Comparison of ENCODE assay signal across 38 mouse cellular contexts in genomic region chr9:62229985-62230384, GRCm38 (mm10). TPM values are rescaled to one million over a fixed set of nuclear protein-coding genes. Genes with fewer than 3 reads are reported as not detected.
A peak's percentile ranks its signal among the peaks of the same experiment; 100 is the strongest.
DNase-seq lines count a peak whose midpoint lies in the region; ATAC-seq and TF ChIP-seq lines count a peak whose summit lies in the region.
"Had no signal": no experiment of that assay in that cellular context is flagged by ENCODE, and none has a peak within 500 bp of the region (broad histone marks: within the 10 kb centered on the region; RNA-seq: fewer than 3 reads in every experiment).

No protein-coding gene starts in this region.

- H3K4me1 ChIP-seq in midbrain, embryonic 11.5 days (ENCODE audit: control insufficient read depth, insufficient read depth, low read length) = no peaks in the 10 kb centered on the region
- no peaks in the 10 kb centered on the region for H3K4me1 ChIP-seq in midbrain, postnatal 0 days (ENCODE audit: insufficient read depth, low read length)
- H3K4me1 ChIP-seq: midbrain, embryonic 13.5 days had no signal

- no peaks in the 10 kb centered on the region for H3K36me3 ChIP-seq in midbrain, embryonic 11.5 days (ENCODE audit: control insufficient read depth, insufficient read depth, low read length)
- no peaks in the 10 kb centered on the region for H3K36me3 ChIP-seq in midbrain, postnatal 0 days (ENCODE audit: insufficient read depth, low read length)
- H3K36me3 ChIP-seq: limb, embryonic 10.5 days; limb, embryonic 15.5 days; liver, embryonic 13.5 days; midbrain, embryonic 13.5 days had no signal

- TF ChIP-seq CTCF in midbrain, postnatal 0 days (IDR thresholded peaks at IDR 0.05) = no peak

- intact Hi-C loops in left cerebral cortex, postnatal 36 days (cut with DNase I) = loop anchor here (5.0 kb wide), 1 partner anchor 48 kb away; no protein-coding TSS in a partner anchor

- 74% methylated on average over 2 of the region's 2 CpGs for WGBS in midbrain, embryonic 11.5 days
- 79% methylated on average over 2 of the region's 2 CpGs for WGBS in midbrain, postnatal 0 days

- DNase-seq in midbrain, embryonic 11.5 days (ENCODE audit: low spot score, missing footprints) = peak; percentile 14
- no peak for DNase-seq in midbrain, postnatal 0 days (ENCODE audit: low spot score)
- DNase-seq in frontal cortex, postnatal 36 days (ENCODE audit: low spot score in 2 of 2) = peak; percentile 42 to 72
- peak; percentile 57 to 62 for DNase-seq in left cerebral cortex, postnatal 36 days (ENCODE audit: low spot score in 2 of 2)
- DNase-seq in right cerebral cortex, postnatal 25 days = peak; percentile 45
- no peak for DNase-seq in urinary bladder, postnatal 25 days (ENCODE audit: low spot score)
- DNase-seq in cerebellum, adult 18-20 months = no peak
- DNase-seq: adrenal gland, postnatal 25 days; B cell, adult 2 months; cerebellum, adult 2 months; cerebellum, postnatal 25 days; gastrocnemius, postnatal 14 days; heart, postnatal 4 days; kidney, adult 11 months; kidney, postnatal 25 days; liver, embryonic 13.5 days; lung, adult 18-20 months; retina, postnatal 1 day; spleen, adult 18-20 months; thymus, adult 2 months; thymus, postnatal 36 days had no signal

- H3K9ac ChIP-seq in midbrain, embryonic 11.5 days (ENCODE audit: low read length) = no peak overlapping the region
- H3K9ac ChIP-seq in midbrain, postnatal 0 days (replicated peaks; ENCODE audit: low read length, poor library complexity, severe bottlenecking) = no peak overlapping the region
- H3K9ac ChIP-seq: hindbrain, embryonic 14.5 days; limb, embryonic 15.5 days; liver, embryonic 13.5 days; midbrain, embryonic 13.5 days had no signal

- ATAC-seq in midbrain, embryonic 11.5 days (ENCODE audit: low FRiP score) = no peak
- ATAC-seq in midbrain, postnatal 0 days (ENCODE audit: low FRiP score) = no peak
- ATAC-seq: forebrain, embryonic 14.5 days; lung, postnatal 0 days; midbrain, embryonic 13.5 days had no signal

- no peak overlapping the region for H3K4me2 ChIP-seq in midbrain, embryonic 11.5 days
- H3K4me2 ChIP-seq in midbrain, postnatal 0 days (ENCODE audit: low read depth, low read length, poor library complexity, severe bottlenecking) = no peak overlapping the region
- H3K4me2 ChIP-seq: heart, embryonic 11.5 days; hindbrain, embryonic 14.5 days; limb, embryonic 15.5 days; liver, embryonic 13.5 days; midbrain, embryonic 13.5 days had no signal

- no peaks in the 10 kb centered on the region for H3K27me3 ChIP-seq in midbrain, embryonic 11.5 days (ENCODE audit: control insufficient read depth, insufficient read depth, low read length)
- H3K27me3 ChIP-seq in midbrain, postnatal 0 days (ENCODE audit: insufficient read depth, low read length) = no peaks in the 10 kb centered on the region
- H3K27me3 ChIP-seq: limb, embryonic 15.5 days; liver, embryonic 13.5 days; midbrain, embryonic 13.5 days had no signal

- no peaks in the 10 kb centered on the region for H3K9me3 ChIP-seq in midbrain, embryonic 11.5 days (ENCODE audit: control insufficient read depth, low read length)
- H3K9me3 ChIP-seq in midbrain, postnatal 0 days (ENCODE audit: low read length) = no peaks in the 10 kb centered on the region
- H3K9me3 ChIP-seq: limb, embryonic 10.5 days; limb, embryonic 15.5 days; liver, embryonic 13.5 days; midbrain, embryonic 13.5 days had no signal

- H3K4me3 ChIP-seq in midbrain, embryonic 11.5 days (ENCODE audit: low read depth, low read length) = no peak overlapping the region
- no peak overlapping the region for H3K4me3 ChIP-seq in midbrain, postnatal 0 days (ENCODE audit: low read depth, low read length)
- H3K4me3 ChIP-seq: limb, embryonic 10.5 days; limb, embryonic 15.5 days; liver, embryonic 13.5 days; megakaryocyte, embryonic 14.5 days; midbrain, embryonic 13.5 days had no signal

- H3K27ac ChIP-seq in midbrain, embryonic 11.5 days (ENCODE audit: low read depth, low read length) = no peak overlapping the region
- H3K27ac ChIP-seq in midbrain, postnatal 0 days (ENCODE audit: low read depth, low read length) = no peak overlapping the region
- H3K27ac ChIP-seq: hindbrain, embryonic 14.5 days; limb, embryonic 10.5 days; limb, embryonic 15.5 days; liver, embryonic 13.5 days; midbrain, embryonic 13.5 days had no signal

RNA-seq across cellular contexts. Expression of gene Spesp1, which starts 52.0 kb away (rescaled TPM):
- not detected in 2 replicates for polyA plus RNA-seq in midbrain, embryonic 11.5 days (2014; fragmentation: Nextera tagmentation; extraction: Ambion mirVana)
- total RNA-seq in midbrain, postnatal 0 days (2014; rRNA removed) = not detected in 2 replicates
- polyA plus RNA-seq in midbrain, postnatal 0 days (2015; fragmentation: Nextera tagmentation; extraction: Ambion mirVana) = not detected in 2 replicates
- total RNA-seq in left cerebral cortex, postnatal 36 days (2021) = under 1 TPM in 1 of 2 experiments, not detected in 1; 0.16 TPM
- total RNA-seq: adrenal gland, adult 18-20 months; adrenal gland, postnatal 25 days; gastrocnemius, postnatal 14 days; granulocyte monocyte progenitor cell, adult 5-6 weeks; heart, postnatal 4 days; monocyte, adult 5-6 weeks had no signal
- polyA plus RNA-seq: brain, embryonic 14.5 days; cerebellum, adult 2 months; embryonic facial prominence, embryonic 11.5 days; forebrain, embryonic 14.5 days; heart, embryonic 11.5 days; heart, postnatal 0 days; hindbrain, embryonic 14.5 days; kidney, embryonic 14.5 days; limb, embryonic 10.5 days; limb, embryonic 15.5 days; liver, embryonic 13.5 days; lung, postnatal 0 days; neural tube, embryonic 14.5 days; stomach, embryonic 16.5 days had no signal

Comparison
In these comparisons a context has a peak if more than half of its experiments do, and no peak if none do; other contexts are left out.
1. DNase-seq: peak in midbrain, embryonic 11.5 days (single experiment), frontal cortex, postnatal 36 days (2 of 2), left cerebral cortex, postnatal 36 days (2 of 2) and right cerebral cortex, postnatal 25 days (single experiment); none in midbrain, postnatal 0 days (single experiment), urinary bladder, postnatal 25 days (single experiment) and cerebellum, adult 18-20 months (0 of 2).